Mouse (Mus musculus): ENCODE measurements around the gene Tpst1. TPM values are rescaled to one million over a fixed set of nuclear protein-coding genes. Genes with fewer than 3 reads are reported as not detected.
A peak's percentile ranks its signal among the peaks of the same experiment; 100 is the strongest.

Gene Tpst1
- polyA plus RNA-seq, 2 experiments from 2014 or later, result 1.8 to 3.6 TPM

DNA sequence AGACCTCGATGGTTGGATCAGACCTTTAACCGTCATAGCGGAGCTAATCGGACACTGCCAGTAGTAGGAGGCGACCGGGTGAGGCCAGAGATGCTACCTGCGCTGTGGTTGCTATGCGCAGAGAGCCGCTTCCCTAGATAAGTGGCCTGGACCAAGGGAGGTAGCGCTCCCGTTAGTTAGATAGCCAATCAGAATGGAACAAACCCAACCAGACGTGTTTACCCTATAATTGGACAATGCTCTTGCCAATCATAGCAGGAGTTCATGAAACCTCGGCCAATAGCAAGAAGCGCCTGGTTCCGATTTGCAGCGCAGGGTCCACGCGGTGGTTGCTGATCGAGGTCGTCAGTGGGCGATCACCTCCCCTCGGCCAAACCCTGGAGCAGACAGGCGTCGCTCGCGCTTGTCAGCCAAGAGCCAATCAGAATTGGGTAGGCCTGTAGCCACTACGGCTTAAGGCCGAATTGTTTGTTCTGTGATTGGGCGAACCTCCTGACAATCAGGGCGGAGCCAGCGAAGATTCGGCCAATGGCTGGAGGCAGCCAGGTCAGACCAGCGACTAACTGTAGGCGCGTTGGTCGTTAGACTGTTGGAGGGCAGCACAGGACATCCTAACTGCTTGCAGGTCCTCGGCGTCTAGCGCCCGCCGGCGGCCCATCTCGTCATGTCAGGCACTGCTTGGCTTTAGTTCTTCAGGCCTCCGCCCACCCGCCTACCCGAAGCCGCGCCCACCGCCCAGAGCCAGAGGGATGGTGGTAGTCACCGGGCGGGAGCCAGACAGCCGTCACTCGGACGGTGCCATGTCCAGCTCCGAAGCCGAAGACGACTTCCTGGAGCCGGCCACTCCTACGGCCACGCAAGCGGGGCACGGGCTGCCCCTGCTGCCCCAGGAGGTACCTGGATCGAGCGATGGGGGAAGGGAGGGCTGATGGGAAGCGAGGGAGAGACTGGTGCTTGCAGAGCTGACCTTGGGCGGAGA, 71.5 kb downstream of the Tpst1 start, which contains the start of gene Kctd7:
Gene Kctd7 (plus strand): TSS at position 528 of the 979 bp plus-strand sequence.
- peak; percentile 89 for ATAC-seq

DNA sequence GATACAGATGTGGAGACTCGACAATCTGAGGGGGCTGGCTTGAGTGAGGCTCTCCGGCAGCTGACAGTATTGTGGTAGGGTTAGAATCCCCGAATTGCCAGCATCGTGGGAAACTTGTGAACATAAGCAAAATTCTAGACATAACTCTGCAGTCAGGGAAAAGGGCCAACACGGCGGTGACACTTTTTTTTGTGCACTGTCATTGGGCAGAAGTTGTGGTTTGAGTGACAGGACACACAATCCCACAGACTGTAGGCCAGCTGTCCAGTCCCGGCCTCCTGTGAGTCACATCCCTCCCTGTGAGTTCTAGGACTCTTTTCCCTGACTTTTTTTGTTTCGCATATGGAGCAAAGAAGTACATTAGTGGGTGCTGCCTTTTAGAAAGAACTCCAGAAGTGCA, 72.8 kb downstream of the Tpst1 start:
- no peak for ATAC-seq

DNA sequence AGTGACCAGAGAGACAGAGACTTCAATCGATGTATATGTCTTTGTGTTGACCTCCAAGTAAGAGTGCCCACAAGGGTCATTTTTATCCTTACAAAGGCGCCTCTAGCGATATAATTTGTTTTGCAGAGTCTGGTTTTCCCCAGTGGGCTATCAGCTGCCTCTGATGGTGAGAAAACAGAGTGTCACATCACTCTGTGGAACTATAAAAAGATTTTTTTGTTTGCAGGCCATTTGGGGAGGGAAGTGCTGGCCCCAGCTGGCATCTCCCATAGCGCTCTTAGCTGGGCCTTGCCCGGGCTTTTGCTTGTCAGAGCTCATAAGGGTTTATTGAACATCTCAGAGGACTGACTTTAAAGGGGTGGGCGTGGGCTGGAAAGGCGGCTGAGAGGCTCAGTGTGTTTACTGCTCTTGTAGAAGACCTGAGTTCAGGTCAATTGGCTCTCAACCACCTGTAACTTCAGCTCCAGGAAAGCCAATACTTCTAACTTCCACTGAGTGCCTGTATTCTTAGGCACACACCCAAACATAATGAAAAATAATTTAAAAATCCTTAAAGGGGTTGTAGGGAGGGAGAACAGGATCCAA, 76.7 kb downstream of the Tpst1 start:
- ATAC-seq, result no peak

DNA sequence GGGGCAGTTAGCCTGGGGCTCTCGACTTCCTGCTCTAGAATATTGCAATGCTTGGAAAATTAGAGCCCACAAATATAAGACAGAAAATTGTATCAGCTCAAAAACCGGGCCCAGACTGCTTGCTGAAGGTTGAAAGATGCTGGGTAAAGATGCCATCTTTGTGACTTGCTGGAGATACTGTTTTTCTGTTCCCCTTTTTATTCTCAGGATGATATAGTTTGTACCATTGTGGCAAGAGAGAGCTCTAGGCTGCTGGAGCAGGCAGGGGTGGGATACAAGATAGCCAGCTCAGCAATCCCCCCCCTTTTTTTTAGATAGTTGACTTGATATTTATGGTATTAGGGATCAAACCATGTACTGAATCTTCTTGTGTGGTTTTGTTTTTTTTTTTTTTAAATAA, 81.2 kb downstream of the Tpst1 start:
- no peak for ATAC-seq

DNA sequence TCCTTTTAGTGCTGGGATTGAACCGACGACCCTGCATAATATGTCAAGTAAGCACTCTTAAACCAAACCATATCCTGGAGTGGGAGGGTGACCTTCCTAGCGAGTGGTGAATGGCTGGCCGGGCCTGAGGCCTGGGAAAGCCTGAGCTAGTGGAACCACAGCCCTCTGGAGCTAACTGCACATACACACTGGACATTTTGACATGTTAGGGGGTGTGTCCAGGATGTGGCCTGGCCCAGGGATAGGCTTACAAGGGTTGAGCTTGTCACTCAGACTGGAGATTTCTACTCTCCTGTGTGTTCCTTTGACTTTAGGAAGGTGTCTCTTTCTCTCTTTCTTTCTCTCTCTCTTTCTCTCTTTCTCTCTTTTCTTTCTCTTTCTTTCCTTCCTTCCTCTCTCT, 85.4 kb downstream of the Tpst1 start:
- no peak for ATAC-seq

DNA sequence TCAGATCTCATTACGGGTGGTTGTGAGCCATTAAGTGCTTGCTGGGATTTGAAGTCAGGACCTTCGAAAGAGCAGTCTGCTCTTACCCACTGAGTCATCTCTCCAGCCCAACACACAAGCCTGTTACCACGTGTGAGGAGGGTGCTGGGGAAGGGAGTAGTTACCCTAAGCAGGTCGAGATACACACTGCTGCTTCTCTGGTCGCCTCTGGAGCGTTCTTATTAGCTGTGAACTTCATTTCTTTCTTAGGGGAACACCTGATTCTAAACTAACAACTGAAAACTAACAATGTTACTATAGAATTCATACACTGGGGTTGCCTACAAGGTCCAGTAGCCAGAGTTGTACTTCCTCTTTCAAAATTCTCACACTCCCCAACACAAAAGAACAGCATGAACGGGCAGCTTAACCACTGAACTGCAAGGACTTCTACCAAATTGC, 86.7 kb downstream of the Tpst1 start:
- ATAC-seq, result no peak

DNA sequence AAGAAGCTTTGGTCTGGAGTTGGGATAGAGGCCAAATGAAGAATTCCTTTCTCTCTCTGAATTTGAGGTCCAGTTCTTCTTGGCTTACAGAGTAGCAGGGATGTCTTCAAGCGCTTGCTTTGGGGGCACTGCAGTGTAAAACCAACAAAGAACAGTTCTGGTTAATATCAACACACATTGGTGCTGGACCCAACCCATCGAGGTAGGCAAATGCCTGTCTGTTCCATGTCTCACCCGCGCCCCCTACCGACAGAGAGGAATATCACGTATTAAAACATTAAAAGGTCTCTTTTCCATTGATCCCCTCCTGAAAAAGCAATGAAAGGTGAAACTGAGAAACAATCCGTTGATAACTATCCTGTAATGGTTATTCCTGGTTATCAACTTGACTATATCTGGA, 90.5 kb downstream of the Tpst1 start:
- peak; percentile 93 for ATAC-seq

DNA sequence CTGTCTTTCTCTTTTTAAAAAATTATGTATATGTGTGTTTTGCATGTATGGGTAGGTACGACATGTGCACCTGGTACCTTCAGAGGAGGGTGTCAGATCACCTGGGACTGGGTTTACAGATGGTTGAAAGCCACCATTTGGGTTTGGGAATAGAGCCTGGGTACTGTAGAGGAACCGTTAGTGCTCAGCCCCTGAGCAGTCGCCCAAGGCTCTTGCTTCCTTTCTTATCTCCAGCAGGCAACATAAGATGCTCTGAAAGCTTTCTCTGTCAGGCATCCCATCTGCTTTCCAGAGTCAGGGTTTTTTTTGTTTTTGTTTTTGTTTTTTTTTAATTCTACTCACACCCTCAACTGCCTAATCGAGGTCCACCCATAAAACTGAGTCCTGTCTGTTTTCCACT, 92.1 kb downstream of the Tpst1 start:
- ATAC-seq, result no peak

DNA sequence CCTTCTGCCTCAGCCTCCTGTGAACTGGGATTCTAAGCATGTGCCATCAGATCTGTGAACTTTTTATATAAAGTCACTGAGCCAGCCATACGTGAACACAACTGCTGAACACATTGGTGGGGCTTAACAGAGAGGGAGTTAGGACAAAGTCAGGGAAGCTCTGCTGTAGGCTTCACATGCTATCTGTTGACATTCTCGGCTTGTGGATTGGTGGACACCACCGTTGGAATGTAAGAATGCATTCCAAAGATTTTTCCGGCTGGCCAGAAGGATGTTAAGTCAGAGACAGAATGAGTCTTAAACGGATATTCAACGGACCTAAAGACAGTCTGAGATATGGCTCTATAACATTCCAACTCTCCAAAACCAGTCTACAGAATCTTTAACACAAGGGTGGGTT, 96.0 kb downstream of the Tpst1 start:
- no peak for ATAC-seq

DNA sequence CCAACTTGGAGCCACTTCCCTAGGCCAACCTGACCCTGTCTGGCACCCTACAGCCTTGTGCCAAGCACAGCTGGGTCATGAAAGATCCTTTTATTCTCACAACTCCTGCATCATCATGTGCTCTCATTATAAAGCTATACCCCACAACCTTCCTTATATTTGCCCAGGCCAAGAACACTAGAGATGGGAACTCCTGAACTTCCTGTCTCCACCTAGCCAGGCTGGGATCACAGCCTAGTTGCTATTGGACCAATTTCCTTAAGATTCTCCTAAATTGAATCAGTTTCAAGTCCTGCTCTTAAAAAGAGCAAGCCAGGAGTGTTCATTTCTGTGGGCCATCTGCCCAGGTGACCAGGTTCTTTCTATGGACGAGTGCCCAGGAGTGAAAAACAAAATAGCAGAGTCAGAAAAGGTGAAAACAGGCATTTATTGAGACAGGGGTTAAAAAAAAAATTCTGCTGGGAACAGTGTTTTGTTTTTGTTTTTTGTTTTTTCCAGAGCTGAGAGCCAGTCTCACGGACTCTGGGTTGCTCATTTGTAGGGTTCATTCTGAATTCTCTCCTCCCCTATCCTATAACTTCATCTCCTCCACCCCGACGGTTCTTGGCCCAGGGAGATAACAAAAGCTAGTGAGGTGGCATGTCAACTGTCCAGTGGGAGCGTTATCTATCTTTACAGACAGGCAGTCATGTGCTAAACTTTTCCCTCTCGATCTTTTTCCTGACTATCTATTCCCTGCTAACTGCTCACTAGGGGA, 97.7 kb downstream of the Tpst1 start:
- peak; percentile 5 for ATAC-seq

DNA sequence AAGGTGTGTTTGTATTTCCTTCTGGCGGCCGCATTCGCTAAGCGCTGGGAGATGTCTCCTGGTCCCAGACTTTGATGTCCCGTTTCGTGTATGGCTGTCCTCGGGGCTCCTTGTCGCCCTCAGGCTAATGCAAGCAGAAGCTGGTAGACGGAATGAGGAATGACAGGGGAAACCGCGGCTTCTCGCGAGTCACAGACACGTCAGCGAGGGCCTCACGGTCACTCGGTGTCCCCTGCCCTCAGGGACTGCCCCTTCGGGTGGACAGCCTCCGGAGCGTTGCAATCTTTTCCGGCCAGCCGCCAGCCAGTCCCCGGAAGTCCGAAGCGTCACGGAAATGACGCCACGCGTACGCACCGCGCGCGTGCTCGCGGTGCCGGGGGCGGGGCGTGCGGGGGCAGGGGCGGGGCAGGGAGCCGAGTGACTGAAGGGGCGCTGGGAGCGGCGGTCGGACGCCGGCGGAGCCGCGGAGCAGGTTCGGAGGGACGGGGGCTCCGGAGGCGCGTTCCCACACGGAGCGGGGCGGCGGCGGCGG, 98.4 kb downstream of the Tpst1 start, which contains the start of gene Rabgef1:
Gene Rabgef1 (plus strand): TSS at position 376 of the 532 bp plus-strand sequence.
- peak; percentile 81 for ATAC-seq

DNA sequence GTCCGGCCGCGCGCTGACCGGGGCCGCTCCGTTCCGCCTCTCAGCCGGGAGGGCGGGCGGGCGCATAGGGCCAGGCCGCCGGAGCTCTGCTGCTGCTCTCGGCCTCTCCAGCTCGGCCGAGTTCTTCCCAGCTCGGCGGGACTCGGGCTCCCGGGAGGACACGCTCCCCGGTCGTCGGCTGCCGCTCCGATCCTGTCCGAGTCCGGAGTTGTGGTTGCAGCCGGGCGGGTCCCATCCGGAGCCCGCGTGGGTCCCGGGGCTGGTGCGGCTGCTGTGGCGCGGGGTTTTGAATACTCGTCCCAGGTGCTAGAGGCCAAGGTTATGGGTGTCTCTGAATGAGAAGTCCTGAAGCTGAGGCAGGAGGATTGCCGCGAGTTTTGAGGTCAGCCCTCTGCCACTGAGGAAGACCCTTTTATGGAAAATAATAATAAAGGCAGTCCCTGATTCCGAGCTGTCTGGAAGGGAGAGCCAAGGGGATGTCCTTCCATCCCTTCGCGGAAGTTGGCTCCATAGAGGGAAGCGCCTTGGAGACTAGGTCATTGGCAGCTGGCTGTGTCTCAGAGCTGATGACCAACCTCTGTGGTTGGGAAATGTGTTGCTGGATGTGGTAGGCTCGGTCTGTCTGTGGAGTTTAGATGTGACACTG, 99.0 kb downstream of the Tpst1 start:
- ATAC-seq, result peak; percentile 54

DNA sequence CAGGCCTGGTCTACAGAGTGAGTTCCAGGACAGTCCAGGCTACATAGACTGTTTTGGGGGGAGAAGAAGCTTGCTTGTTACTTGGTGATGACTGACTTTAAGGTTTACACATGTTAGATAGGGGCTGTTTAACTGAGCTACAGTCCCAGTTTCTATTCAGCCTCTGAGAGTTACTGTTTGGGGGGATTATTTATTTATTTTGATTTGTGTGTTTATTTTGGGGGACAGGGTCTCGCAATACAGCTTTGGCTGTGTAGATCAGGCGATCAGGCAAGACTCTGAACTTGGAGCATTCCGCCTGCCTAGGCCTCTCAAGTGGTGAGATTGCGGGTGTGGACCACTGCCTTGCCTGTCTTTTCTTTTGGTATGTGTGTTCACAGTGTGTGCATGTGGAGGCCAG, 99.9 kb downstream of the Tpst1 start:
- no peak for ATAC-seq

DNA sequence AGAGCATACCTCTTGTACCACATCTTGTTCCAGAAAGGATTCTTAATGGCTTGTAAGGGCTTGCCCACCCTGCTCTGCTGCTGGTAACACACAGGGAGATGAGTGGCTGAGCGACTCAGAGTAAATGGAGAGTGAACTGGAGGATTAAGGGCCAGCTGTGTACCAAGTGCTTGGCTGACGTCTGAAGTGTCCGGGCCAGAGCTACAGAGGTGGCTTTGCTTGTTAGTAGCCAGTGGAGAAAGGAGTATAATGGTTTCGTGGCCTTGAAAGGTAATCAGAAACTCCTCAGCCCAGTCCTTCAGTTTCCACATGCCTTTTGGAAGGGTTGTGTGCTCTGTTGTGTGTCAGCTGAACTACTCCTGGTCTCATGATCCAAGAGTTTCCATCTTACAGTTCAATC, 104.7 kb downstream of the Tpst1 start:
- no peak for ATAC-seq

DNA sequence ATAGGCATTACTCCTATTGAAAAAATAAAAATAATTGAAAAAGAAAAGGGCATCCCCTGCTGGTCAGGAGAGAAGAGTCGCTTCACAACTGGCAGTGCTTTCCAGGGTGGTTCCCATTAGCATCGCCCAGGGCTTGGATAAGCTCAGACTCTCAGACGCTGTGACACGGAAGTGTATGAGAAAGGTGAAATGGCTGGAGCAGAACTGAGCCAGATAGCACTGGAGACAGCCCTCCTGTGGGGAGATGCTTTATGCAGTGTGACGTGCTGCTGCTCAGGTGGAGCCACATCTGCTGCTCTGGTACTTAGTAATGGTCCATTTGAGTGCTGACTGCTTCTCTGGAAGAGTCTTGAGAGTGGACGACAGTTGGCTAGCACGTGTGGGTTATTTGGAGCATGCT, 107.2 kb downstream of the Tpst1 start:
- ATAC-seq, result no peak

DNA sequence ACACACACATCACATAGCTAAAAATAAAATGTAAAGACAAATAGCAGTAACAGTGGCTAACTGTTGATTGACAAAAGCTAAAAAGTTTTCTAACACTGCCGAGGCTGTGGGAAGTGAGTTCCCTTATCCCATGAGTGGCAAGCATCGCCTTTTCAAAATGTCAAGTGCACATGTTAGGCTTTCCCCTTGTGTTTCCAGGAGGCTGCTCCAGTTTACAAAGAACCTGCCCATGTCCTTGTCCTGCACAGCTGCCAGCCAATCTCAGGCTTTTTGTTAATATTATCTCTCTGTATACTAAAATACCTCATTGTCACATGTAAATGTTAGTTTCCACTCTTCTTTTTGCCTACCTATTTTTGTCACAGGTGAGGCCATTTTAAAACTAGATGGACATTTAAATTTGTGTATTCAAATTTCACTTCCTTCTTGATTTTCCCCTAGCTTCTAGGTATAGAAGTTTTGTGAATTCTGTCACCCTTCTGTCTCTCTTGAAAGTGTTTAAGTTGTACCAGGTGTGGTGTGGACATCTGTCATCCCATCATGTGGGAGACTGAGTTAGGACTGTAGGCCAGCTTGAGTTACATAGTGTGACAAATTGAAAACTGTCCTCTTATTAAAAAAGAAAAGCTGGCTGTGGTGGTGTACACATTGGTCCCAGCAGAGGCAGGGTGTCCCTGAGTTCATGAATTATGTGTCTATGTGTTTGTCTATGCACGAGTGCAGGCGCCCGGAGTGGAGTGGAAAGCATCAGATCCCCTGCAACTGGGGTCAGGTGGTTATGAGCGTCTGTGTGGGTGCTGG, 108.8 kb downstream of the Tpst1 start:
- no peak for ATAC-seq

DNA sequence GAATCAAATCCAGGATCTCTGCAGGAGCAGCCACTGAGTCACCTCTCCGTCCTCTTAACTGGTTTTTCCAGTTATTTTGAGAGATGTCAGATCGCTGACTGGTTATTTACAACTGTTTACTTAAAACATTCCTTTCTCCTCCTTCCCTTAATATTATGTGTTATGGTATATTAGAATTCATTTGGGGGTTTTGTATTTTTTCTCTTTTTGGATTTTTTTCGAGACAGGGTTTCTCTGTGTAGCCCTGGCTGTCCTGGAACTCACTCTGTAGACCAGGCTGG, 109.4 kb downstream of the Tpst1 start:
- no peak for ATAC-seq

DNA sequence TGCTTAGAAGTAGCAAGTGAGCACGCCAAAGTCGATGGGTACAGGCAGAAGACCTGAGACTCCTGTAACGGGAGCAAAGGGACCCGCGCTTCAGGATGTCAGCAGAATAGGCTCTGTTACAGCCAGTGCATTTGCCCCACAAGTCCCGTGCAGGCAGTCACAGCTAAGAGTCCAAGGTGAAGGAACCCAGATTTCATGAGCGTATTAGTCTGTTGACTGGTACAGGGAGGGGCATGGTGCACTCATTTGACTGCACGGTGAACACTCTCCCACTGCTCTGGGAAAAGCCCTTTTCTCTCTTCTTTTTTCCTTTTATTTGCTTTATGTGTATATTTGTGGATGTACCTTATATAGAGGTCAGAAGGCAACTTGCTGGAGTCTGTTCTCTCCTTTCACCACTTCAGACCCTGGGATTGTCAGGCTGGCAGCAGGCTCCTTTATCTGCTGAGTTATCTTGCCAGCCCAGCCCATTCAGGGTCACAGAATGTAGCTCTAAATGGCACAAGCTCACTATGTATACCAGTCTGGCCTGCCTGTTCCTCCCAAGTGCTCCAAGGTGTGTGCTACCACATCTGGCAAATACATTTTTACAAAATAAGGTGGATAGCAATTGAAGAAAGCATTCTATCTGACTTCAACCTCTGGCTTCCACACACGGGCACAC, 111.2 kb downstream of the Tpst1 start:
- ATAC-seq, result no peak

DNA sequence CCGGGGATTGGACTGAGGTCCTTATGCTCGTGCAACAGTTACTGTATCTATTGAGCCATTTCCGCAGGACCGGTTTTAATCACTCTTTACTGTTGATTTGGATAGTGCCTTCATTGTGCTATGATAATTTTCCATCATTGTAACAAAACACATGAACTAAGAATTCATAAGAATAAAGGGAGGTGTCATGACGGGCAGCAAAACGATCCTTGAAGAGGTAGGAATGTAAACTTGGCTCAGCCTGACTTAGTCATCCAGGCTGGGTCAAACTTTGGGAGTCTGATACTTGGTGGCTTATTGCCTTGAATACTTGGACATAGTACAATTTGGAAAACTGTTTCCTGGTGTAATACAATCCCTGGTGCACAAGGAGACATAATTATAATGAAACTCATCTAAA, 112.2 kb downstream of the Tpst1 start:
- ATAC-seq, result no peak
